Mouse (Mus musculus): Measurements from ENCODE around the gene Tcf7l1. TPM values are rescaled to one million over a fixed set of nuclear protein-coding genes. Genes with fewer than 3 reads are reported as not detected.

Gene Tcf7l1
- polyA plus RNA-seq, 1 experiment = 6.0 TPM

DNA sequence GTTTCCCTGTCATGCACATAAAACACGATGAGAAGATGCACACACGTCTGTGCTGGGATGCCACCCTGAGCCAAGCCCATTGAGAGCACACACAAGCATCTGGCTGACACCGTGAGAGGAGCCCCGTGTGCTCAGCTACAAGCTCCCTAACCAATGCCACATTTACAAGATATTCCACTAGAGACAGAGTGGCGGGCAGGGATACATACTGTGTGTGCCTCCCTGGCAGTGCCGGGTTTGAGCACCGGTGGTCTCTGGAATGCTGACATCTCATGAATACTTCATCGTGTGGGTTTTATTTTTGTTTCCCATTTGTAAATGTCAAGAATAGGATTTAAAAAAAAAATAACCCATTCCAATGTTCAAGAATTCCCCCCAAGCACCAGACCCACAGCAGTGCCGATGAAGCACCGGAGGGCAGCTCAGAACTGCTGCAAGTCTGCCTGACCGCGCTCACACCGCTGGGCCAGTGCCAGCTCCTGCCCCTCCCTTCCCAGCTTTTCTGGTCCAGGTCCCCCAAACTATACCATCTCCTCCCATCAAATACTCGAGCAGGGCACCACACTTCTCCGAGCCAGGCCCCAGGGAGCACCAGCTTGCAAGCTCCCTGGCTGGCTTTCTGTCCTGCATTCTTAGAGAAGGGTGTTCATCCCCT is 65.2 kb downstream of the Tcf7l1 start:
- Histone ChIP-seq H3K4me3 (ENCODE audit: control insufficient read depth, insufficient read depth, low read length) (no peak overlapping the region), H3K27me3 (ENCODE audit: control insufficient read depth, insufficient read depth, low read length) (no peaks in the 10 kb centered on the region), H3K27ac (ENCODE audit: control insufficient read depth, insufficient read depth, low read length) (no peak overlapping the region), H3K4me1 (replicated peaks; ENCODE audit: control insufficient read depth, insufficient read depth, low read length) (peaks cover 10% of the 10 kb centered on the region), H3K36me3 (ENCODE audit: control insufficient read depth, insufficient read depth, low read length) (no peaks in the 10 kb centered on the region)
- TF ChIP-seq CTCF (IDR thresholded peaks at IDR 0.05; ENCODE audit: borderline replicate concordance, control insufficient read depth, extremely low read depth, insufficient read depth, low read length, poor library complexity) (no peak), POLR2A (IDR thresholded peaks at IDR 0.05; ENCODE audit: control insufficient read depth, extremely low read depth, insufficient read depth, low read length, poor library complexity) (no peak)
- DNase-seq = no peak
- 92% methylated on average over 15 of the region's 15 CpGs for WGBS

GRCm38 (mm10) chr6:72723143-72723542 is 65.9 kb downstream of the Tcf7l1 start:
- H3K36me3 ChIP-seq (ENCODE audit: control insufficient read depth, insufficient read depth, low read length) = no peaks in the 10 kb centered on the region
- H3K4me1 ChIP-seq (replicated peaks; ENCODE audit: control insufficient read depth, insufficient read depth, low read length) = peaks cover 10% of the 10 kb centered on the region
- H3K27me3 ChIP-seq (ENCODE audit: control insufficient read depth, insufficient read depth, low read length) = no peaks in the 10 kb centered on the region
- no peak for TF ChIP-seq POLR2A (IDR thresholded peaks at IDR 0.05; ENCODE audit: control insufficient read depth, extremely low read depth, insufficient read depth, low read length, poor library complexity)
- TF ChIP-seq CTCF (IDR thresholded peaks at IDR 0.05; ENCODE audit: borderline replicate concordance, control insufficient read depth, extremely low read depth, insufficient read depth, low read length, poor library complexity) = no peak
- no peak for DNase-seq
- no peak overlapping the region for H3K27ac ChIP-seq (ENCODE audit: control insufficient read depth, insufficient read depth, low read length)
- no peak overlapping the region for H3K4me3 ChIP-seq (ENCODE audit: control insufficient read depth, insufficient read depth, low read length)
- WGBS = 96% methylated on average over 4 of the region's 4 CpGs

DNA sequence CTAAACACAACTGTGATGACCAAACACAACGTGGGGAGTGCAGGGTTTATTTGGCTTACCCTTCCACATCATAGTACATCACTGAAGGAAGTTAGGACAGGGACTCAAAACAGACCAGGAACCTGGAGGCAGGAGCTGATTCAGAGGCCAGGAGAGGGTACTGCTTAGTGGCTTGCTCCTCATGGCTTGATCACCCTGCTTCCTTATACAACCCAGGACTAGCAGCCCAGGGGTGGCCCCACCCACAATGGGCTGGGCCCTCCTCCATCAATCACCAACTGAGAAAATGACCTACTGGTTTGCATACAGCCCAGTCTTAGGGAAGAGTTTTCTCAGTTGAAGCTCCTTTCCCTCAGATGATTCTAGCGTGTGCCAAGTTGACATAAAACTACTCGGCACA is 68.2 kb downstream of the Tcf7l1 start:
- no peak overlapping the region for H3K27ac ChIP-seq (ENCODE audit: control insufficient read depth, insufficient read depth, low read length)

DNA sequence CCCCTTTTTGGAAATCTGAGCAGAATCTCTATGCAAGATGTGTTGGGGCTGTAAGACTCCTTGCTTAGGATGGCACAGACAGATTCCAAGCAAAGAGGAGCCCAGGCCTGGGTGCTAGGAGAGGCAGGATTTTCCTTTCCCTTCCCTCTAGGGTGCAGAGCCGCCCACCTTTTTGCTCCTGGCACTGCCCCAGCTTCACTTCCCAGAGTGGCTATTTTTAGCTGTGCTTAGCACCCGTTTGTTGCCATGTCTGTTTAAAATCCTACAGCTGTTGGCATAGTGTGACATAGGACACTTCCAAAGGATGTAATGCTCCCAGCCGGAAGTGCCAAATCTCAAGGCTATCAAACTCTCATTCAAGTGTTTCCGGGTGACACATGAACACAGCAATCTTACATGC is 74.3 kb downstream of the Tcf7l1 start:
- Histone ChIP-seq H3K4me1 (replicated peaks; ENCODE audit: control insufficient read depth, insufficient read depth, low read length) (peaks cover 3% of the 10 kb centered on the region; the same call in 1 of the 2 replicates), H3K36me3 (ENCODE audit: control insufficient read depth, insufficient read depth, low read length) (no peaks in the 10 kb centered on the region), H3K27ac (ENCODE audit: control insufficient read depth, insufficient read depth, low read length) (no peak overlapping the region), H3K27me3 (ENCODE audit: control insufficient read depth, insufficient read depth, low read length) (no peaks in the 10 kb centered on the region), H3K4me3 (ENCODE audit: control insufficient read depth, insufficient read depth, low read length) (no peak overlapping the region)
- 53% methylated on average over 4 of the region's 4 CpGs for WGBS
- DNase-seq = no peak
- TF ChIP-seq POLR2A (IDR thresholded peaks at IDR 0.05; ENCODE audit: control insufficient read depth, extremely low read depth, insufficient read depth, low read length, poor library complexity) = no peak
- no peak for TF ChIP-seq CTCF (IDR thresholded peaks at IDR 0.05; ENCODE audit: borderline replicate concordance, control insufficient read depth, extremely low read depth, insufficient read depth, low read length, poor library complexity)

More for the DNA sequence above, 68.2 kb downstream of the Tcf7l1 start:
- DNase-seq = no peak
- Histone ChIP-seq H3K36me3 (ENCODE audit: control insufficient read depth, insufficient read depth, low read length) (no peaks in the 10 kb centered on the region), H3K27me3 (ENCODE audit: control insufficient read depth, insufficient read depth, low read length) (no peaks in the 10 kb centered on the region), H3K4me1 (replicated peaks; ENCODE audit: control insufficient read depth, insufficient read depth, low read length) (peaks cover 10% of the 10 kb centered on the region), H3K4me3 (ENCODE audit: control insufficient read depth, insufficient read depth, low read length) (no peak overlapping the region)
- whole genome bisulfite sequencing = 92% methylated on average over 3 of the region's 3 CpGs
- no peak for TF ChIP-seq POLR2A (IDR thresholded peaks at IDR 0.05; ENCODE audit: control insufficient read depth, extremely low read depth, insufficient read depth, low read length, poor library complexity)
- no peak for TF ChIP-seq CTCF (IDR thresholded peaks at IDR 0.05; ENCODE audit: borderline replicate concordance, control insufficient read depth, extremely low read depth, insufficient read depth, low read length, poor library complexity)

- Histone ChIP-seq H3K36me3 (ENCODE audit: control insufficient read depth, insufficient read depth, low read length) (no peaks in the 10 kb centered on the region), H3K27me3 (ENCODE audit: control insufficient read depth, insufficient read depth, low read length) (no peaks in the 10 kb centered on the region), H3K27ac (ENCODE audit: control insufficient read depth, insufficient read depth, low read length) (no peak overlapping the region), H3K4me1 (replicated peaks; ENCODE audit: control insufficient read depth, insufficient read depth, low read length) (peaks cover 3% of the 10 kb centered on the region; the same call in 1 of the 2 replicates), H3K4me3 (ENCODE audit: control insufficient read depth, insufficient read depth, low read length) (no peak overlapping the region)
- TF ChIP-seq POLR2A (IDR thresholded peaks at IDR 0.05; ENCODE audit: control insufficient read depth, extremely low read depth, insufficient read depth, low read length, poor library complexity) (no peak), CTCF (IDR thresholded peaks at IDR 0.05; ENCODE audit: borderline replicate concordance, control insufficient read depth, extremely low read depth, insufficient read depth, low read length, poor library complexity) (no peak)
- WGBS = 89% methylated on average over 9 of the region's 9 CpGs
- no peak for DNase-seq
Measured at GRCm38 (mm10) chr6:72714250-72714649, 74.8 kb downstream of the Tcf7l1 start.

DNA sequence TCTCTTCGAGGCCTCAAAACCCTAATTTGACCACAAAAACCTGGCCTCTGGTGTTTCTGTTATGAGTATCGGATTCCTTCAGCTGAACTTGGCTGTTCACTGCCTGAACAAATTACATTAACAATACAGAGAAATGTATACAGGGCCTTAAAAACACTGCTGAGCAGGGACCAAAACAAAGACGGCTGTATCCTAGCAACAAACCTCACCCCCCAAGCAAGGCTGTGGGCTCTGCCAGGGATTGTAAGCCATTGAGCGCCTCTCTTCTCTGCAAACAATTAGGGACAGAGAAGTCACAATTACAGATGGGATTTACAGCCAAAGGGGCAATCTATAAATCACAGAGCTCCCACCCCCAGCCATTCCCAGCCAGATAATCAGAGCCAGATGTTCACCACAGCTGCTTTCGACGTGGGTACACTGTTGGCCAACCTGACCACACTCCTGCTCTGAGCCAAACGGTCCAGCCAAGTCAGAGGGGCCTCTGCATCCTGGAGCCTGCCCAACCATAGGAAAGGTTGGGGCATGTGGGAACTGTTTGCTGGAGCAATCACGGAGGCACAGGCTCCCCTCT is 77.5 kb downstream of the Tcf7l1 start:
- no peak for DNase-seq
- H3K36me3 ChIP-seq (ENCODE audit: control insufficient read depth, insufficient read depth, low read length) = no peaks in the 10 kb centered on the region
- WGBS = 56% methylated on average over 8 of the region's 8 CpGs
- TF ChIP-seq CTCF (IDR thresholded peaks at IDR 0.05; ENCODE audit: borderline replicate concordance, control insufficient read depth, extremely low read depth, insufficient read depth, low read length, poor library complexity) (no peak), POLR2A (IDR thresholded peaks at IDR 0.05; ENCODE audit: control insufficient read depth, extremely low read depth, insufficient read depth, low read length, poor library complexity) (no peak)
- no peak overlapping the region for H3K4me3 ChIP-seq (ENCODE audit: control insufficient read depth, insufficient read depth, low read length)
- no peaks in the 10 kb centered on the region for H3K27me3 ChIP-seq (ENCODE audit: control insufficient read depth, insufficient read depth, low read length)
- peaks cover 3% of the 10 kb centered on the region; the same call in 1 of the 2 replicates for H3K4me1 ChIP-seq (replicated peaks; ENCODE audit: control insufficient read depth, insufficient read depth, low read length)
- H3K27ac ChIP-seq (ENCODE audit: control insufficient read depth, insufficient read depth, low read length) = no peak overlapping the region

All from thymus, adult 2 months (tissue).